Mouse (Mus musculus): Measurements from ENCODE around the gene Acer3.
"Not testable (repeated sequence)": the region's sequence is repeated elsewhere in the genome, so short reads cannot be mapped to it uniquely, and the experiment has no call there.

Acer3 gene

DNA sequence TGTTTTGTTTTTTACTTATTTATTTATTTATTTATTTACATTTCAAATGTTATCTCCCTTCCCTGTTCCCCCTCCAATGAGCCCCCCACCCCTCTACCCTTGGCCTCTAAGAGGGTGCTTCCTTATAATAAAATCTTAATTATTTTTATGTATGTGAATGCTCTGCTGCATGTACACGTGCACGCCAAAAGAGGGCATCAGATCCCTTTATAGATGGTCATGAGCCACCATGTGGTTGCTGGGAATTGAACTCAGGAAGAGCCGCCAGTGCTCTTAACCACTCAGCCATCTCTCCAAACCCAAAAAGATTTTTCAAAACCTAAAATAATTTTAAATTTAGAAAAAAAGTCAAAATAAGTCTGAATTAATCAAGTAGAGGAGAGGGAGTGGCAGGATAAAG, 31.4 kb downstream of the Acer3 start:
- DNase-seq (ENCODE audit: low spot score) = no peak

DNA sequence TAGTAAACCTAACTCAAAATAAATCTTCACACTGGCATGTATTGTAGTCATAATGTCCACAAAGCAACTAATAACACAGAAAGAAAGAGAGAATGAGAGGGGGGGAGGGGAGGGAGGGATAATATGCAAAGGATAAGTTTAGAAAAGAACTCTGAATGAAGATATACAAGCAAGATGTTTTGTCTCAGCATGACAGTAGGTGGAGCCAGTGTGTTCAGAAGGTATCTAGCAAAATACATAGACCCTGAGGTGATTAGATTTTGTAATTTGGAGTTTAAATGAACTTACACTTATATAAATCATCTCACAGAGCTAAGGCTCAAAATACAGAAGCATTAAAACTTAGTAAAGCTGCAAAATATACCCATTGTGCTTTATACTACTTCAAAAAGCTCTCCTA, 44.7 kb downstream of the Acer3 start:
- no peak for DNase-seq (ENCODE audit: low spot score)

DNA sequence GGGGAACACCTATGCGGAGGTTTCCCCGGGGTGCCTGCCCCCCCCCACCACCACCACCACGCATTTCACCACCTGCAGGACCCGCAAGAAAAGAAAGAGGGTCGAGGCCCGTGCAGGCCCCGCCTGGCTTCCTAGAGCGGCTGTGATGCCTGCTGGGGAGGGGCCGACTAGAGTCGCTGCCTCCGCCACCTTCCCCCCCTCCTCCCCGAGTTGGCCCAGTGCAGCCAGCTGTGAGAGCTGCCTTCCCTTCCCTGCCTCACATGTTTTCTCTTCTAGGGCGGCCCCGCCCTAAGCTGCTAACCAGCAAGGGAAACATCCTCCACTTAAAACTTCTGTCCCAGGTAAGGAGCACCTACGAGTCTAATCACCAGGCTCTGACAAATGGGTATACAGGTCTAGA, 52.8 kb downstream of the Acer3 start:
- not testable (repeated sequence) for DNase-seq (ENCODE audit: low spot score)

DNA sequence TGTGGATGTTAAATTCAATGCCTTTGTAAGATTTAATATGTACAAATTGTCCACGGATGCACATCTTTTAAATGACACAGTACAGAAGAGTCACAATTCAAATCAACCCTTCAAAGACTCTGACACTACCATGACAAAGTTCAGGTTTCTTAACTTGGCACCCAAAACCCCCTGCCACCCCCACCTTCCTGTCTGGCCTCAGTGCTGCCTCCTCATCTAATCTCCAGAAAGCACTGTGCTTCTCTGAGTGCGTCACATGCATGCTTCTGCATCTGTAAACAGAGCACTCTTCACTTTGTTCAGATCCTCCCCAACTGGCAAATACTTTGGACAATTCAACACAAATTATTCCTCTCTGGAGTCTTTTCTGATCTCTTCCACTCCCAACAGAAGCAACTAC, 68.5 kb downstream of the Acer3 start:
- DNase-seq (ENCODE audit: low spot score) = no peak

DNA sequence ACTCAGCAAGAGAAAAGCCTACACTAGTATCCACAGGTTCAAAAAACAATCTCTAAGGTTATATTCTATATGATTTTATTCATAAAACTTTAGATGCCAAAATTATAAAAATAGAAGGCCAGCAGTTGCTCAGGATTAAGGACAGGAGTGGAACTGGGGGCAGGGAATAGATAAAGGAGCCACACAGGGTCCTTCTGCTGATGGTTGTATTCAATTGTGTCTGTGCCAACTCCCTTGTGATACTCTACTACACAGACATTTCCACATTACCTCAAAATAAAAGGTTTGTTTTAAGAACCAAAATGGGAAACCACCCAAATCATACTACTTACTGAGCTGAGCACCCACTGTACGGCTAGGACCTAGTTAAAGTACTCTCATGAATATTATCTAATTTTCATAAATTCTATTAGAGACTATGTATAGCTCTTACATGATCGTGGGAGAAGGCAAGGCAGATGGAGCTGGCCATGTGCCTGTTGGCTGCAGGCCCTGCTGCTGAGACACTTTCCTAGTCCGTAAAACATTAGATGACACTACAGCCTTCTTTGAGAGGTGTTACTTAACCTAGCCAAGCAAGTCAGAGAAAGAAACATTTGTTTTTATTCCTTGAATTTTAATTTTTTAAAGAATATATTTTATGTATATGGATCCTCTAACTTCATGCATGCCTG, 84.2 kb downstream of the Acer3 start:
- DNase-seq (ENCODE audit: low spot score) = no peak

DNA sequence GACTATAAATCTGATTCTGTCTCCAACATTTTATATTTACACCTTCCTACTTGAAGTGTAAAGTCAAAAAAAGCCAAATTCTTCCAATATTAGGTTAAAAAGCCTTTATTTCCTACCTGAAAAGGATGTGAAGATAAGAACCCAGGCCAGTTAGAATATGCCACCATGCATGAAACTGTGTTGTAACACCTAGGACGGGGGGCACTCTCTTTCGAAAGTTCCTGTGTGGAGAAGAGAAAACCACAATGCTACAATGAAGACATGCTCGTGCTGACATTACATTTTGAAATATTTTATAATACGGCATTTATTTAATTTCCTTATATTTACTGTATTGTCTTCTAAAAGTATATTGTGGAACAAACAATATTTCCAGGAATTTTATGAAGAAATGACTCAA, 97.2 kb downstream of the Acer3 start:
- DNase-seq (ENCODE audit: low spot score) = no peak

DNA sequence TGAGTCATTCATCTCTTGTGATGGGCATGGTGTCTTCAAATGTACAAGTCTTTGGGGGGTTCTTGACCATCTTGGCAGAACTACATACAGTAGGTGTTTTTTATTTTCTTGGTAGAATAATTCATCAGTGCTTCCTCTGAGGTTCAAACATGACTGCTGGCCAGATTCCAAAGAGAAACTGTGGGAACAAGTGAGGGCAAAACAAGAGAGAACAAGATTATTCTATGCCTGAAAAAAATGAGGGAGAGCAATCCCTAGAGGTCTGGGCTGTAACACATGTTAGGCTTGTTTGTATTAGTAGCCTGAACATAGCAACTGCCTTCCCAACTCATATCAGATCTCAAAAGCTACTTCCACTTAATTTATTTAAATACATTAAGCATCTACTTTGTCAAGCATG, 104.3 kb downstream of the Acer3 start:
- DNase-seq (ENCODE audit: low spot score) = no peak

DNA sequence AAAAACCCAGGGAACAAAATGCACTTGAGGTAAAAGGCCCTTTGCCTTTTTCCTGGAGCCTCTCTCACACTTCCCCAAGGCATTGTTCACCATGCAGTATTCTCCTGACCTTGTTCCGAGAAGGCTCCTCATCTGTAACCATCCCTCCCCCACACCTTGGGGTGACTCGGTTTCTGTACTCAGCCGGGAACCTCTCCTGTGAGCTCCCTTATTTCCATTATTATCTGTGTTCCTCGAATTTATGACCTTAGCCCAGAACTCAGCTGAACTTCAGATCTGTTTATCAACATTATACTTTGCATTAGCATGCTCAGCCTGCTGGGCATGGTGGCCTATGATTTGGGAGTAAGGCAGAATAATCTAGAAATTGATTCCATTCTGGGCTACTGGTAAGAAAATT, 118.1 kb downstream of the Acer3 start:
- no peak for DNase-seq (ENCODE audit: low spot score)

DNA sequence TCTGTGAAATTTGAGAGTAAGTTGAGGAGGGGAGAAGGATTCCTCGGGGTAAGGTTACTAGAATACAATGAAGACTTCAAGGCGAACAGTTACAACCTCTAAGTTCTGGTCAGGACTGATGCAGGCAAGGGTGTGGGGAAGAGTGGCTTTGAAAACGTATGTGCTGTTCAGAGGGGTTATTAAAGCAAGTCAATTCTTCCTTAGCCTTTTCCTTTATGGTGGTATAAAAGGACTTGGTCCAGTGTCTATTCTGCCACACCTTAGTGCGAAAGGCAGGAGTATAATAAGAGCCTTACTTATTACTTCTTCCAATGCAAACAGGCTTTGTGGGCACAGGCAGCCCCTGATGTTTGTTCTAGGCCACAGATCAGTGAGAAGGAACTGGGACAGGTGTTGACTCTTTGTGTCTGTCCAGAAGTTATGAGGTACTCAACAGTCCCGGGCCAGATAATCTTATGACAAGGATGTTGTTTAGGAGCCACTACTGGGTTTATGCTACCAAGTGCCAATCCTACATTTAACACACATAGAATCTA, 119.4 kb downstream of the Acer3 start:
- no peak for DNase-seq (ENCODE audit: low spot score)

DNA sequence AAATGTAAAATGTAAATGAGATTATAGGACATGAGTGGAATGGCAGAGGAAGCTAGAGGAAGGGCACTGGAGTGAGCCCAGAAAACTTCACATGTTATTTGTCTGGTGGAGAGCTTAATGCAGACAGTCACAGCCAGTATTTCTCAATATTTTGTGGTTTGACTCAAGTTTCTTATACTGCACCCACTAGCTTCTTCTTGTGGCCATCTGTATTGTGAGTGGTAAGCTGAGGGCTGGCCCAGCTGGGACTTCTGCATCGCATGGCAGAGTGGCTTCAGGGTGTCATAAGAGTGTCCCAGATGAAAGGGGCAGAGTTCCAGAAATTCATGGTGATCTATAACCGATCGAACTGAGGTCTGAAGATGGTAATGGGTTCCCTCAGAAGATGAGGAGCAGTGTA, 120.6 kb downstream of the Acer3 start:
- no peak for DNase-seq (ENCODE audit: low spot score)

DNA sequence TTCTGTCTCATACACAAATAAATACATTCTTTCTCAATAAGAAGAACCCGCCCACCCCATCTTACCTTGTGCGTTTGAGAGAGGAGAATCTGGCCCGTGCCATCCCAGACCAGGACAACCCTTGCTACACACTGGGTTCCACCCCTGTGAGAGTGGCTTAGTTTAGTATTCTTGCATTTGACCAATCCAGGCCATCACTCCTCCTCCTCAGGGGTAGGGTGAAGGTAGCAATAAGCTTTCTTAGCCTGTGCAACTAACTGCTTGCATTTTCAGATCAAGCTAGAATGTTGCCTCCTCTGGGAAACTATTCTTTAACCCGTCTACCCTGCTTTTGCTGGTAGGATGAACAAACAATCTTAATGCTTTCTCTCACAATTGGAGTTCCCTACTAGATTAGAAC, 121.6 kb downstream of the Acer3 start, which contains the start of gene B3gnt6:
B3gnt6 (minus strand) TSS at position 101 of the 400 bp plus-strand sequence.
- DNase-seq (ENCODE audit: low spot score) = no peak

DNA sequence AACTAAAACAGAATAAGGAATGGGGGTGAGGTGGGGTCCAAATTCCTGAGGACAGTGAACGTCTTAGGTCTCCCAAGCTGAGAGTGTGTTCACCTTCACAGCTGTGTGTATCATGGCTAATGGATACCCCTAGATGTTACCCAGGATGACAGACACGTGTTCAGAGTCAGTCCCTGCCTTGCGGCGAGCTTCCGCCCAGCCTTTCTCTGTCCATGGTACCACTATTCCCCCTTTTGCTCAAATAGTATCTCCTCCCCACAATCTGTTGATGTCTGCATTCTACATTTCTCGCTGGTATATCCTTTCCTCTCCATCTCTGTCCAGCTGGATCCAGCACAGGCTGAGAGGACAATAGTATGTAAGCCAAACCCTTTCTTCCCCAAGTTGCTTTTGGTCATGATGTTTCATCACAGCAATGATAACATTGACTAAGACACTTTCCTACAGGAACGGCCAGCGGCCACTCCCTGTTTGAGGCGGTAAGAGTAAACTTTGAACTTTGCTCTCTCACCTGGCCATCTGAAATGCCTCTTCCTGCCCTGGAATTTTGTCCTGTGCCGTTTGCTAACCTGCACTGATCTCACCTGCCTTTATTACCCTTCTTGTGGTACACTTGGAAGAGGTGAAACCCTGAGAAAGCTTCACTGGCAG, 125.7 kb downstream of the Acer3 start:
- no peak for DNase-seq (ENCODE audit: low spot score)

DNA sequence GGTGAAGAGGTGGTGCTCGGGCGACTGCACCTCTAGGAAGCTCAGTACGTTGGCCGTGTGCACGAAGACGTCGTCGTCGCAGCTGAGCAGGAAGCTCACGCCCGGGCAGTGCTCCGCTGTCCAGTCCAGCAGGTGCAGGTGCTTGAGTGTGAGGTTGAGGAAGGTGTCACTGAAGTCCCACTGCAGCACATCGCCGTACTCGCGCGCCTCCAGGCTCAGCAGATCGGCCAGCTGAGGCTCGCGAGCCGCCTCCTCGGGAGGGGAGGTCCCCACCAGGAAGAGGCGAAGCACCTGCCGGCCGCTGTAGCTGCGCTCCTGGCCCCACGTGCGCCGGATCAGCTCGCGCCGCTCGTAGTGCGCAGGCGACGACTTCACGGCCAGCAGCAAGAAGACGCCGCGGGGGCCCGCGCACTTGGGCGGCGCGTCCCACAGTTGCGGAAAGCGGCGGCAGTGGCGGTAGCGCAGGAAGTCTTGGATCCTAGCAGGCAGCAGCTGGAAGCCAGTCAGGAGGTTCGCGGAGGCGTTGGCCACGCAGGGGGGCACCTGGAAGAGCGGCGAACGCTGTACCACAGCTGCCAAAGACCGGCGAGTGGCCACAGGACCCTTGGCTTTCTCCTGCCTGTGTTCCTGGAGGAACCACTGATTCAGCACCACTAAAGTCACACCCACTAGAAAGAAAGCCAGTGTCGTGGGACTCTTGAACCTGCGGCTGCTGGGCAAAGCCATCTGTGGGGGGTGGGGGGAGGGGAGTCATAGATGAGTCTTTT, 126.8 kb downstream of the Acer3 start:
- DNase-seq (ENCODE audit: low spot score) = no peak

DNA sequence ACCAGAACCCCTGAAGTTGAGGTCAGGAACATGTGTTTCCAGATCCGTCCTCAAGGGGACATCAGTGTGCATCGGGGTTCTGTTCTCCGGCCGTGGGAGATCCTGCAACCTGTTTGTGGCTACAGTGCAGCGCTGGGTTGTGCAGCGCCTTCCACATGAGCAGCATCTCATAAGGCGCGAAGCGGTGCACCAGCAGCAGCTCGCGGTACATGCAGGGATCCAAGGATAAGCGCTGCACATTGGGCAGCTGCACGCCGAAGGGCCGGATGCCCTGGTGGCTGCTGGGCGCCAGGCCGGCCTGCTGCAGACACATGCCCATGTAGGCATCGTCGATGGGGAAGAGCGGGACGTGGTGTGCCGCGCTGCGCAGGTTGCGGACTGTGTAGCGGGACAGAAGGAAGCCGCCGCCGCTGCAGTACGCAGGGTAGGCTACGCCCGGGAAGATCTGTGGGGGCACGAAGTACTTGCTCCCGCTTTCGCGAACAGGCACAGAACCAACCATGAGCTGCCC, 127.4 kb downstream of the Acer3 start:
- DNase-seq (ENCODE audit: low spot score) = no peak

DNA sequence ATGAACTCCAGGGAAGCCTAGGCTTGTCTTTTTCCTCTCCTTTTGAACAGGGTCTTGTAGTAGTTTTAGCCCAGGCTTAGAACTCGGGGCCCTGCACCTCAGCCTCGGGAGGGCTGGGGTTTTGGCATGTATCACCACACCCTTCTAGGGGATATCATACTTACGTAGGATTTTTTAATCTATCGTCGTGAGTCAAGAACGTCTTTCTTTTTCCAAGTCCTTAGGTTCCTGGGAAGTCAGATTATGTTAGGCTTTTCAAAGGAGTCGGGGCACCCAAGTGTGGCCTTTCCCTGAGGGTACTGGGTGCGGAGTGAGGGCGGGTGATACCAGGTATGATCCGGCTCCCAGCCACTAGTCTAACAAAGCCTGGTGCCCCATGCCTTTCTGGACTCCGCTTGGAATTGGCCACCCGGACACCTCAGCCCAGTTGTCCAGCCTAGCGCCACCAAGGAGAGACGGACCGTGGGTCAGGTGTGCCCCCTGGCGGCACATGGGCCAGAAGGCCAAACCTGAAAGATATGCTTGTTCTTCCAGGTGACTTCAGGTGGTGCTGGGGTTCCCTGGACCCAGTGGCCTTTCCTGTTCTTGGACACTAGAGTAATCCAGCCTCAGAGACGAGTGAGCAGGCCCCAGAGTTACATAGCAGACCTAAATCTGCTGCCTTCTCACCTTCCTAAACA, 129.3 kb downstream of the Acer3 start:
- DNase-seq (ENCODE audit: low spot score) = peak; percentile 52

DNA sequence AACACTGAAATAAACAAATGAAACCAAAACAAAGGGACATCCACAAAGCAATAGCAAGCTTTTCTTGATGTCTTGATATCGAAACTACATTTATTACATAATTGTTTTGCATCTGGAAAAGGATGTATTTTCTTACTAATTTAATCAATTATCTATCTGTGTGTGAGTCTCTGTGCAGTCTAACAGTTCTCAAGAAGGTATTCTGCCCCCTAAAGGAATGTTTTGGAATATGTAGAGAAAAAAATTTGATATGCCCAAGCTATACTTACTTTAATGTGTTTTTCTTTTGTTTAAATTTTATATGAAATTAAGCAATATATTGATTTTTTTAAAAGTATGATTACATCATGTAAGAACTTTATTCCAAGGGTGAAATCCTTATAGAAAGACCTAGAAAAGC, 130.4 kb downstream of the Acer3 start:
- DNase-seq (ENCODE audit: low spot score) = no peak

DNA sequence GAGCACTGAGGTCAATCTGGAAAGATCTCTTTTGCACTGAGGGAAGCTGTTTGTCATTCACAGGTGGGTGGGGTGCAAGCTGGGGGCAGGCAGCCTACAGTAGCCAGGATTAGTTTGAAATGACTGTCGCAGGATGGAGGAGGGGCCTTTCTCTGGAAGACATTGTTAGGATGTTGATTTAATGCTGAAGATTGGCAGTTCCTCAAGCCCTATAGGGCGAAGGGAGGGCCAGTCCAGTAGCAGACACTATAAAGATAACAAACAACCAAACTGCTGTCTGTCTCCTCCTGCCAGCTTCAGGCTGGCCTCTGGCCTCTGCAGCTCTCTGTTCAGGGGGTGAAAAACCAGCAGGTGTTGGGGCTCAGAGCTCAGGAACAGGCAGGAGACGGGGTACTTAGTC, 131.3 kb downstream of the Acer3 start:
- DNase-seq (ENCODE audit: low spot score) = no peak

DNA sequence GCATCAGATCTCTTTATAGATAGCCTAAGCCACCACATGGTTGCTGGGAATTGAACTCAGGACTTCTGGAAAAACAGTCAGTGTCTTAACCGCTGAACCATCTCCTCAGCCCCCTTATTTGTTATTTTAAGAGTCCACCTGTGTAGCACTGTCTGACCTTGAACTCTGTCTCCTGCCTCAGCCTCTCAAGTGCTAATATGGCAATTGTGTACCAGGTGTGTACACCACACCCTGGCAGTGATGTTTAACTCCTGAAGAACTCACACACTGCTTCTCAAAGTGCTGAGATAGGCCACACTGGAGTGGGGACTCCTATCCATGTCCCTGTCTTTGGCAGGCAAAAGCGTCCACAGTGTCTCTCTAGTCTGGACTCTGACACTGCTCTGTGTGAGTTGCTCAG, 132.3 kb downstream of the Acer3 start:
- DNase-seq (ENCODE audit: low spot score) = no peak

DNA sequence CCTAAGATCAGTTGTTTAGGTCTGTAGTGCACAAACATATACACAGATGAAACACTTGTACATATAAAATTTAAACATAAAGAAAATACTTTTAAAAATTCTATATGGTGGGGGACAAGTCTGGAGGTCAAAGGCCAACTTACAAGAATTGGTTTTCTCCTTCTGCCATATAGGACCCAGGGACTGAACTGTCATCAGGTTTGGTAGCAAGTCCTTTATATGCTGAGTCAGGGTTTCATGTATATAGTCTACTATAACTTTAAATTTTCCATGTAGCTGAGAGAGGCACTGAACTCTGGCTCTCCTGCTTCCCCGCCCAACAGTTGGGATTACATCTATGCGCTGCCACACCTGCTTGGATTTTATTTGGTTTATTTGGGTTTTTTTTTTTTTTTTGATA, 132.8 kb downstream of the Acer3 start:
- no peak for DNase-seq (ENCODE audit: low spot score)

DNA sequence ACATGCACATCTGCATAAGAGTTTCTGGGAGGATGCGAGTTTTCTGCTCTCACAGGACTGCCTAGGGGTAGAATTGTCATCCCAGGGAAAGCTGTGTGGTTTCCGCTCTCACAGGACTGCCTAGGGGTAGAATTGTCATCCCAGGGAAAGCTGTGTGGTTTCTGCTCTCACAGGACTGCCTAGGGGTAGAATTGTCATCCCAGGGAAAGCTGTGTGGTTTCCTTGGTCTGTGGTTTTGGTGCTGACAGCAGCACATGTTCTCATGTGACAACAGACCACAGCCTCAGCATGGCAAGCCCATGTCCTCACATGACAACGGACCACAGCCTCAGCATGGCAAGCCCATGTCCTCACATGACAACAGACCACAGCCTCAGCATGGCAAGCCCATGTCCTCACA, 133.7 kb downstream of the Acer3 start:
- not testable (repeated sequence) for DNase-seq (ENCODE audit: low spot score)

DNA sequence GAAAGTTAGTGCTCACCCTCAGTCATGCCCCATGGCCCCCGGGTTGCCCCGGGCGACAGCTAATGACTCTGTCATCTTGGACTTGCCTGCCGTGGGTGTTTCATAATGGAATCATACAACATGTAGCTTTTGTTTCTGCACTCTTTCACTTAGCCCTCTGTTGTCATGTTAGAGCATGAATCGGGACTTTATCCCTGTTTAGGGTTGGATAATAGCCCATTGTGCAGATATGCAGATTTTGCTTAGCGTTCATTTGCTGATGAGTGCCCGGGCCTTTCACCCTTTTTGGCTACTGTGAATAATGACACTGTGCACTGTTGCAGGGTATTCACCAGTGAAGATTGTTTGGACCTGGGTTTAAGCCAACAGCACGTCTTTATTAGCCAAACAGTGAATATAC, 134.4 kb downstream of the Acer3 start:
- no peak for DNase-seq (ENCODE audit: low spot score)

DNA sequence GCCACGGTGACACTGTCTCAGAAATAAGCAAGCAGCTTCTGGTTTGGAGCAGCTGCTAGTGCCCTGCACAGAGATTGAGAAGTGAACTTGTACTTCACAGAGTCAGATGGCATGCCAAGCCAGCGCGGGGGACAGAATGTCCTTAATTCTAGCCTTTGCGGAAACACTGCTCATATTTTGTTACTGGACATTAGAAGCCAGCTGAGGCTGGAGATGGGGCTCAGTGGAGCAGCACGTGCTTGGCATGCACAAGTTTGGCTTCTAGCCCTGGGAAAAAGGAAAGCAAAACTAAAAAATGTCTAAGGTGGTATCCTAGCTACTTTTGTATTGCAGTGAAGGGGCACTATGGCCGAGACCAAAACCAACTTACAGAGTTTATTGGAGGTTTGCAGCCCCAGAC, 135.7 kb downstream of the Acer3 start:
- DNase-seq (ENCODE audit: low spot score) = no peak

Data from urinary bladder, postnatal 25 days (tissue).